Mouse (Mus musculus): ENCODE data around the gene Tagln2. TPM values are rescaled to one million over a fixed set of nuclear protein-coding genes. Genes with fewer than 3 reads are reported as not detected.

Gene Tagln2
- total RNA-seq, 1 experiment = 131 TPM

DNA sequence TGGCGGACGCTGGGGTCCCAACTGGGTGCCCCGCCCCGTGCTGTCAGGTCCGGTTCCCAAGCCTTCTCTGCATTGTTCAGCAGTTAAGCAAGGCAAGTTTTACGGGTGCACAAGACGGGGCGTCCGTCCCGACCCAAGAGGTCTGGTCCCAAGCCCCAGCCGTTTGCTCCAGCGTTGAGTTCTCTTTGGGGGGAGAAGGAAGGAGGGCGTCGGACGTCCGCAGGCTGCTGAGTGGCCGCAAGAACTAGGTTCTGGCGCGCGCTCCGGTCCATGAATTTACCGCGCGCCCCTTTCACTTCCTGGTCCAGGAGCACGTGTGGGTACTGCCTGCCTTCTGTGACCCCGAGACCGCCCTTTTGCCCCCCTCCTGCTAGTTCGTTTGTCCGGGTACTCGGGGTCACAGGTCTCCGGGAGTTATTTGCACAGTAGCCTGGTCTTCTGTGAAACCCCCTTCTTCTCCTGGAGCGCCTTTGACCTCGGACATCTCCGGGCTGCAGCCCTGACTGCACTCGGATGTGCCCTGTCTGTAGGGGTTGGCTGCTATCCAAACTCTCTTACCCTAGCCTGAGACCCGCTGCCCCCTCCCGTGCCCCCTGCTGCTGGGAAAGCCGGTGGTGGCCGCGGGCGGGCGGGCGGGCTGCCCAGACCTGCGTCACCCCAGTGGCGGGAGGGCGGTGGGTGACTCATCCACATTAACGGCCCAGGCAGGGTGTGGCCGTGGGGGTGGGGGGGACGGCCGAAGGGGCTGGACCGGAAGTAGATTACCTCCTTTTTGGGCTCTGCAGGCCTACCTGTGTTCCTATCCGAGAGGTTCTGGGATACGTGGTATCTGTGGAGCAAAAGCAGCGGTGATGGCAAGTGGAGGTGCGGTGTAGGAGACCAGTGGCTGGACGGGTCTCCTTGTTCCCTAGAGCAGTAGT, 864 bp downstream of the Tagln2 start:
- DNase-seq (ENCODE audit: low read depth, low spot score) = no peak
- Histone ChIP-seq H3K36me3 (ENCODE audit: control insufficient read depth, insufficient read depth, low read length, poor library complexity, severe bottlenecking) (peaks cover 28% of the 10 kb centered on the region), H3K4me1 (ENCODE audit: control insufficient read depth in 2 of 2, insufficient read depth in 2 of 2, low read length in 2 of 2, poor library complexity in 1 of 2) (peaks cover 12 to 38% of the 10 kb centered on the region in 2 experiments; a peak in 3 of 4 replicates), H3K27ac (ENCODE audit: insufficient read depth, low read depth, low read length, poor library complexity, severe bottlenecking) (peak overlapping the region; percentile 38; the same call in 1 of the 2 replicates), H3K9ac (ENCODE audit: insufficient read depth, low read depth, low read length, poor library complexity, severe bottlenecking) (peak overlapping the region; percentile 77), H3K9me3 (ENCODE audit: control insufficient read depth, insufficient read depth, low read depth, low read length) (no peaks in the 10 kb centered on the region), H3K4me3 (ENCODE audit: insufficient read depth in 1 of 2, low read depth in 1 of 2, low read length in 2 of 2, poor library complexity in 1 of 2, severe bottlenecking in 1 of 2) (peak overlapping the region; percentile 77 to 89)
- in situ Hi-C loops (cut with MboI; ENCODE audit: low sequenced_read_pairs in 2 of 2, unreplicated experiment in 2 of 2) = no loop called here
- TF ChIP-seq HCFC1 (IDR thresholded peaks at IDR 0.05; ENCODE audit: borderline replicate concordance, insufficient read depth, low read length) (no peak), ZNF384 (IDR thresholded peaks at IDR 0.05; ENCODE audit: low read depth, low read length) (no peak), MAFK (IDR thresholded peaks at IDR 0.05; ENCODE audit: insufficient read depth, low read depth, low read length) (no peak), ZC3H11A (IDR thresholded peaks at IDR 0.05; ENCODE audit: borderline replicate concordance, low read depth, low read length) (no peak), CHD2 (IDR thresholded peaks at IDR 0.05; ENCODE audit: low read depth, low read length) (no peak)

DNA sequence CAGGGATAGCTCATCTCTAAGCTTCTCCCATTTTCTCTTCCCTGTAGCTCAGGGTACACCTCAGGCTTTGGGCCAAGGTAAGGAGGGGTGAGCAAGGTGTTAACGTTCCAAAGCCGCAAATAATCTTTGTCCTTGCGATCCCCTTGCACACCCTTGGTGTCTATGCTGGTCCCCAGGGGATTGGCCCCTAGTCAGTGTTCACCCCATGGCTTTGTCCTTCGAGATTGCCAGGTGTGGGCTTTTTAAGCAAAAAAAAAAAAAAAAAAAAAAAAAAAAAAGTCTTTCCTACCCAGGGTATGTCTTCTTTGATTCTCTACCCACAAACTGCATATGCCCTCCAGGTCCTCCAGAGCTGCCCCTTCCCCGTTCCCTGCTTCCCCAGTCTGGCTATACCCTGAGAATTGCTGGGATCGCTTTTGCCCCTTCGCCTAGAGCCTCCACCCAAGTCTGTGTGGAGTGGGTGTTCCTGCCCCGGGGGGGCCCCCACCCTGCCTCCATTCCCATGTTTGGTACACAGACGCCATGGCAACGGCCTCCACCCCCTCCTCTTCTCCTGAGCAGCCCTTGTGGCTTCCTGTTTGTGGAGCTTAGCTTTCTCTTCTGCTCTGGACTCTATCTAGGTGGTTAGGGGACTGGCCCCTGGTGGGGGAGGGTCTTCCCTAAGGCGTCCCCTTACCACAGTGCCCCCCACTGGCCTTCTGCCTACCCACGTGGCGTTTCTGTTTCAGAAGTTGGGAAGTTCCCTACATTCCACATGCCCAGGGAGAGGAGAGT, 1.7 kb downstream of the Tagln2 start:
- TF ChIP-seq MAFK (IDR thresholded peaks at IDR 0.05; ENCODE audit: insufficient read depth, low read depth, low read length) (no peak), ZNF384 (IDR thresholded peaks at IDR 0.05; ENCODE audit: low read depth, low read length) (peak; percentile 42; the same call in 1 of the 2 replicates)
- peak overlapping the region; percentile 41 for H3K9ac ChIP-seq (ENCODE audit: insufficient read depth, low read depth, low read length, poor library complexity, severe bottlenecking)
- peak overlapping the region; percentile 77 to 89 for H3K4me3 ChIP-seq (ENCODE audit: insufficient read depth in 1 of 2, low read depth in 1 of 2, low read length in 2 of 2, poor library complexity in 1 of 2, severe bottlenecking in 1 of 2)
- in situ Hi-C loops (cut with MboI; ENCODE audit: low sequenced_read_pairs in 2 of 2, unreplicated experiment in 2 of 2) = no loop called here
- H3K9me3 ChIP-seq (ENCODE audit: control insufficient read depth, insufficient read depth, low read depth, low read length) = no peaks in the 10 kb centered on the region
- peaks cover 33% of the 10 kb centered on the region for H3K36me3 ChIP-seq (ENCODE audit: control insufficient read depth, insufficient read depth, low read length, poor library complexity, severe bottlenecking)
- DNase-seq (ENCODE audit: low read depth, low spot score) = no peak
- peak overlapping the region; percentile 44; the same call in 1 of the 2 replicates for H3K27ac ChIP-seq (ENCODE audit: insufficient read depth, low read depth, low read length, poor library complexity, severe bottlenecking)
- peaks cover 12 to 35% of the 10 kb centered on the region in 2 experiments; a peak in 3 of 4 replicates for H3K4me1 ChIP-seq (ENCODE audit: control insufficient read depth in 2 of 2, insufficient read depth in 2 of 2, low read length in 2 of 2, poor library complexity in 1 of 2)

DNA sequence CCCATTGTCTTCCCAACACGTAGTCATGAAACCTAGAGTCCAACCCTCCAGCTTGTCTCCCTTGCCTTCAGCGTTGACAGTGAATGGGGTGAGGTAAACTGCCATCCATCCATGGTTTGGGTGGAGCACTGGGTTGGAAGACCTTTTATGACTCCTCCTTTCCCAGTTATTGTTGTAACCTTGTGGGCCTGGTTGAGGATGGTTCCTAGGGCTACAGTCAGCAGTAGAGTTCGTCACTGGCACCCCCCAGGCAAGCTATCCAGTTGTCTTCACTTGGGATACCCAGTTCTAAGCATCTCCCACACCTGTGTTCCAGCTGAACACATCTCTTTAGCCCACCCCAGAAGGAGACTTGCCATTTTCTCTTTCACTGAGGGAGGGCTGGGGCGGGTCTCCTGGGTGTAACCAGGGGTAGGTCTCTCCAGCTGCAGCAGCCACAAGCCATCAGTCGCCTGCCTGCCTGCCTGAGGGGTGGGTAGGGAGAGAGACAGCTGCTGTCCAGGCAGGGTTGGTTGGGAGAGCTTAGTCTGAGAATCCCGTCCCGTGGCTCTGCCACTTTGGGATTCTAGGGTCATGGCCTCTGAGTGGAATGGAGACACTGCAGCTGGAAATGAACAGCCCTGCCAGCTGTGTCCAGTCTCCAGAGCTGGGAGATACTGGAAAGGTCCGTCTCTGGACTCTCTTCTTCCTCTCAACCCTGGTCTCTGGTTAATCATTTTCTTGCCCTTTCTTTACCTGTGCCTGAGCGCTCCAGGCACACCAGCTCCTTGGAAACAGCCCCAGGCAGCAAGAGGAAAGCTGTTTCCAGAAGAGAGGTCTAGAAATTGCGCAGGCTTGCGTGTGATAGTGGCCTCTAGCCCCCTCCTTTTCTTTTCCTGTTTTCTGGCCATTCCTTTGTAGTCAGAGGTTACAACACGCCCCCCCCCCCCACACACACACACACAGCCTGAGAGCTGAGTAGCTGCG, 2.6 kb downstream of the Tagln2 start:
- H3K36me3 ChIP-seq (ENCODE audit: control insufficient read depth, insufficient read depth, low read length, poor library complexity, severe bottlenecking) = peaks cover 31% of the 10 kb centered on the region
- in situ Hi-C loops (cut with MboI; ENCODE audit: low sequenced_read_pairs in 2 of 2, unreplicated experiment in 2 of 2) = no loop called here
- H3K4me3 ChIP-seq (ENCODE audit: insufficient read depth in 1 of 2, low read depth in 1 of 2, low read length in 2 of 2, poor library complexity in 1 of 2, severe bottlenecking in 1 of 2) = peak overlapping the region in 1 of 2 experiments; percentile 77; a peak in 1 of 4 replicates
- H3K9ac ChIP-seq (ENCODE audit: insufficient read depth, low read depth, low read length, poor library complexity, severe bottlenecking) = 0 out of 2 replicates have a peak overlapping the region, but pooled peaks have one; percentile 1
- no peak for TF ChIP-seq MAFK (IDR thresholded peaks at IDR 0.05; ENCODE audit: insufficient read depth, low read depth, low read length)
- TF ChIP-seq CHD2 (IDR thresholded peaks at IDR 0.05; ENCODE audit: low read depth, low read length) = no peak
- TF ChIP-seq ZC3H11A (IDR thresholded peaks at IDR 0.05; ENCODE audit: borderline replicate concordance, low read depth, low read length) = no peak
- no peak for TF ChIP-seq ZNF384 (IDR thresholded peaks at IDR 0.05; ENCODE audit: low read depth, low read length)
- TF ChIP-seq HCFC1 (IDR thresholded peaks at IDR 0.05; ENCODE audit: borderline replicate concordance, insufficient read depth, low read length) = no peak
- DNase-seq (ENCODE audit: low read depth, low spot score) = no peak
- H3K4me1 ChIP-seq (ENCODE audit: control insufficient read depth in 2 of 2, insufficient read depth in 2 of 2, low read length in 2 of 2, poor library complexity in 1 of 2) = peaks cover 12 to 34% of the 10 kb centered on the region in 2 experiments; a peak in 3 of 4 replicates
- H3K27ac ChIP-seq (ENCODE audit: insufficient read depth, low read depth, low read length, poor library complexity, severe bottlenecking) = peak overlapping the region; percentile 44; the same call in 1 of the 2 replicates
- no peaks in the 10 kb centered on the region for H3K9me3 ChIP-seq (ENCODE audit: control insufficient read depth, insufficient read depth, low read depth, low read length)

Measured in ES-E14 (cell line).